Mouse (Mus musculus): ENCODE results near the gene Zbtb16.

Gene Zbtb16

DNA sequence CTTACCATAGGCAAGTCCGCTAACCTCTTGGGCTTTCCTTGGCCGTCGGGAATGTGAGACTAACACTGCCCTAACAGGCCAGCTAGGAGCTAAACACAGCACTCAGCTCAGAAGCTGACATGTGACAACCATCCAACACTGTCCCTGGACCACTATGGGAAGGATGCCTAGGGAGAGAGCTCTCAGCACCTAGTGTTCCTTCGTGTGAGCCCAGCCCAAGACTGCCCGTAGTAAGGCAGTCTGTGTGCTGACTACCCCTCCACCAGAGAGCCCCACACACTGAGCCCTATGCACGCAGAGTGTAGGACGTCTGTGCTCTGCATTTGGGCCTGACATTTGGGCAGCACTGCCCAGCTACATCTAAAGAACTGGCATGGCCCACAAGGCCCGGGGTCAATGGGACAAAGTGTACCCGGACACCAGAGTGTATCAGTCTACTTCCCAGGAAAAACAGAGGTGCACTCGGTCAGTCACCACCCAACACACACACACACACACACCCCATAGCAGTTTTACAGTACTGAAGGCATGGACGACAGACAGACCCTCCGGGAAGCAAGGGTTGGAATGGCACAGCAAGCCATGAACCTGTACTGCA lies 11.4 kb downstream of the Zbtb16 start:
- no peak for DNase-seq

DNA sequence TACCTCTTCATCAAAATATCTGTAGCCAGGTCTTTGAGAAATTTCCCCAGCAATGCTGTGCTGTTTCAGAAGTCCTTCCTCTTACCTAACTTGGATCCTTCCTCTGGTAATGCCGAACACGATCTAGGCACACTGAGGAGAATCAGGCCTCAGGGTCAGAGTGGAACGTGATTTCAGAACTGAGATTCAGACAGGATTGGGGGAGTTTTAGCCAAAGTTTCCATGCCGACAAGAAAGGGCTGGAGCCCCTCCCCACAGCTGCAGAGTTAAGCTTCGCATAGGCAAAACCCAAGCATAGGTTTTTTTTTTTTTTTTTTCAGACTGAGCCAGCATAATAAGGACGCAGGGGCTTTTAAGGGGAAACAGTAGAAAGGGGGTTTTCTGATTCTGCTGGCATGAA lies 12.2 kb downstream of the Zbtb16 start:
- no peak for DNase-seq

DNA sequence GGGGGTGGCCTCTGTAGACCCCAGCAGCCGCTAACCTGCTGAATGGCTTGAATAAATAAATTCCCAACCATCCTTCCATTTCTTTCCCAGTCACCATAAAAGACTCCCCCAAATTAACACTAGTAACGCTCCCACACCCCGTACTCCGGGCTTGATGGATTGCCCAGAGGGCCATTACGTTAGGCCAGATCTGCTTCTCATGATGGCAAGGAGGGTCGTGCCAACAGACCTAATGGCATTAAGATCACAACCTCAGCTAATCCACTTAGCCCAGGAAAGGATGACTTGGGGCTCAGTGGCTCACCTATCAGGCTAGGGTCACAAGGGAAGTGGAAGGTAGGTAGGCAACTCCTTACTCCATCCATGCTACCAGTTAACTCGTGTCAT lies 12.7 kb downstream of the Zbtb16 start:
- no peak for DNase-seq

DNA sequence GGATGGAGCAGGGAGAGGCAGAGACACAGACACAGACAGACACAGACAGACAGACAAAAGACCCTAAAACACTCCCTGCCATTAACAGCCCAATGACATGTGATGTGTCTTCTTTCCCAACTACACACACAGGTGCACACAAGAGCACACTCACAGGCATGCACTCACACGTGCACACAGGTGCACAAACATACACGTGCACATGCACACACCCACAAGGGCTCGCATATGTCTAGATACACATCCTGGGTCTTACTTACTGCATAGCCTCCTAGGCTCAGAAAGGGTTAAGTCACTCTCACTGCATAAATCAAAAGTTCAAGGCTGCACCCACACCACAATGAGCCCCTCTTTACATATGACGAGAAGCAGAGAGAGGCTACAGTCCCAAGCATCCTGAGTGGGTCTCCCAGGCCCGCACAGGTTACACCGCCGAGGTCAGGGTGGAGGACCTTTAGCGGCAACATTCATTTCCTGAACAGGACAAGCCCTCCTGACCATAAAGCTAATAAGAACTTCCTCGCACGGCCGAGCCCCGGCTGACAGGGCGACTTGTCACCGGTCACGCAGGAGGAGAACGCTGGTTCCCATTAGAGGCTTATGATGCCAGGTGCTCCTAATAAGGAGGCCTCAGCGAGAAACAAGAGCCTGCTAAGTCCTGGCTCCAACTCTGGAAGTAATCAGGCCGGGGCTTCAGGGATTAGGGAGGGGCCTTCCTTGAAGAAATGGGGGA lies 13.3 kb downstream of the Zbtb16 start:
- DNase-seq: no peak

DNA sequence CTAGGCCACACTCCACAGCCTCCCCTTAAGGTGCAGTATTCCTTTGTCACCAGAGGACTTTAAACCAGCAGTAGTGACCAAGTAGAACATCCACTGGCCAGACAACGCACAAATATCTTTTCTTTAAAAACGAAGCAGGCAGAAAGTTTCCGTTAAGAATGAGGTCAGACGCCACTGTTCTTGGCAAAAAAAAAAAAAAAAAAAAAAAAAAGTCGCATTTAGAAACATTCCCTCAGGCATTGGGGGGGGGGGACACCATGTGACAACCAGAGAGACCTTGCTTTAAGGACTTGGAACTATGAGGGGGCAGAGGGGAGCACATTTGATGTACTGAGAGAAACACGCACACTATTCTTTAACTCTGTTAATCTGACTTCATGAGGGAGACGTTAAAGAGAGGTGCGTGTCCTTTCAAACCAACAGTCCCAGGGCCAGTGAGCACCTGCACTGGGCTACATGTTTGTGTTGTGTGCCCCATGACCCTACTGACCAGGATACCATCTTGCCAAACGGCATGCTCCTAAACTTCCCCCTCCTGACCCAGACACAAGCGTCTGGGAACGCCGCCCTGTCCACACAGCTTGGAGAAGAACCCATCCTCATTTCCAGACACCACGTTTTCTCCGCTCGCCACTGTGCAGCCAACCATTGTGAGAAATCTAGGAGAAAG lies 14.0 kb downstream of the Zbtb16 start:
- DNase-seq: no peak

DNA sequence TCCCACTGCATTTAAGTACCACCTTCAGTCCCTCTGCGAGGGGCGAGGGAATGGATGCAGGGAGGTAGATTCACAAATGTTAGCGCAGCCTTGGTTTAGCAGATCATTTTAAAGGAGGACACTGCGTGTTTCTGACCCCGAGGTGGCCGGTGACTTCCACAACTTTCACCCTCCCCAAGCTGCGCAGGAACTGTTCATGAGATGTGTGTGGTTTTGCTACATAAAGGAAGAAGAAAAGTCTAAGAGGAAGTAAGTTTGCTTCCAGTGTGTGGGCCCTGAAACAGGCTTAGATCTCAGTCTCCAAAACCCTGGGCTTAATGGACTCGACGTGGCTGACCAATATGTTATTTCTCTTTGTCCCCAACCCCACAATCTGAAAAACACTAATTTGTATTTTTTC lies 14.6 kb downstream of the Zbtb16 start:
- no peak for DNase-seq

DNA sequence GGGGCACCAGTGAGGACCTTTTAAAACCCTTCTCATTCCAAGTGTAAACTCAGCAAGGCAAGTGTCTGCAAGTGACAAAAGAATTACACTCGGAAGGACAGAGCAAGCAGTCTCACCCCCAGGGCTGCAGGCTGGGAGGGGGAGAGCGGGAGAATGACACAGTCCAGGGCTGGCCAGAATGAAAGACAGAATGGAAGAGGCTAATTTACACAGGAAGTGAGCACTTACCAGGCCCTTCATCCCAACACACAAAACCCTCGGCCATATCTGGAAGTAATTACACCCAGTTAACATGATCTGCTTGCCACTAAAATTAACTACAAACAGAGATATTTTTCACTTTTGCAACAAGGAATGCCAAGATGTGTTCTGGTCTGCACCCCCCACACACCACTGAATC lies 15.2 kb downstream of the Zbtb16 start:
- DNase-seq: no peak

DNA sequence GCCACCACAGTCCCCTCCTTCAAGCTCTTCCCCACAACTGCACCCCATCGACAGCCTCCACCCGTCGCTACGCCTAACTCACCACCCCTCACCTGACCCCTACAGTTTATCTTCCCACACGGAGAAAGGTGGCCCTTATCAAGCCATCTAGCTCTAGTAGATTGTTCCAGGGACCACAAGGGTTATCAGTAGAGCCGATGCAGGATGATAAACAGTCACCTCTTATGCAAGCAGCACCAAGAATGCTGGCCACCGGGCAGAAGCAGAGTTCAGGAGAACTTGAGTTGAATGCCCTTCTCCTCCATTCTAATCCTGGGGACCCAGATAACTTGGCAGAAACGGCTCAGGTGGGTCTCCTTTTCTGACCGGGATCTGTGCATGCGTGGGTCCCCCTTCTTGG lies 16.3 kb downstream of the Zbtb16 start:
- no peak for DNase-seq

DNA sequence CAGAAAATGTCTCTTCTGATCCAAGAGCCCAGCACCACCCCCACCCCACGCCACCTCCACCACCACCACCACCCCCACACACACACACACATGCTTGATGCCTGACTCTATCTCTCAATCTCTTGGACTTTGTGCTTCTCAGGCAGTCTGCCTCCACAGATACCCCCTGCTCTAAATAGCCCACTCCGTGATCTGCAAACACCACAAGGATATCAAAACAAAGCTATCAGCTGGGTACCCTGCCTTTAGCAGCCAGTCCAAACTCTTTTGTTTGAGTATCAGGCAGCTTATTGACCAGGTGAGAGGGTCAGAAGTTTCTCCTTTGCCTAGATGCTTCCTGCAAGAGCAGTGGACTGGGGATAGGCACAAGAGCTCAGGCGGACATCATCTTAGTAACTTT lies 16.9 kb downstream of the Zbtb16 start:
- no peak for DNase-seq

DNA sequence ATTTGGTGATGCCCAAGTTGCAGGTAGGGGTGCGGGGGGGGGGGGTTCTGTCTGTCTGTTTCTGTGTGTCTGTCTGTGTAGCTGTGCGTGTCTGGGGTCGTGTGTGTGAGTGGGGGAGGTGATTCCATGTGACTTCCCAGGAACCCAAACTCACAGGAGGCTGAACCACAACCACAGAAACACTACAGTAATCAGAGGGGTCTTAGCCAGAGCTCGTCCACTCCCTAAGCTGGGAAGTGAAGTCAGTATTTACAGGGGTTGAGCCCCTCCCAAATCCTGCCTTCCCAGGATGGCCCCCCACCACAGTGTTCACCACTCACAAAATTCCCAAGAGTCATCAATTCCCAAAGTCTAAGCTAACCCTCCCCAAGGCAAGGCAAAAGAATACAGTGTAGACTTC lies 18.1 kb downstream of the Zbtb16 start:
- no peak for DNase-seq

DNA sequence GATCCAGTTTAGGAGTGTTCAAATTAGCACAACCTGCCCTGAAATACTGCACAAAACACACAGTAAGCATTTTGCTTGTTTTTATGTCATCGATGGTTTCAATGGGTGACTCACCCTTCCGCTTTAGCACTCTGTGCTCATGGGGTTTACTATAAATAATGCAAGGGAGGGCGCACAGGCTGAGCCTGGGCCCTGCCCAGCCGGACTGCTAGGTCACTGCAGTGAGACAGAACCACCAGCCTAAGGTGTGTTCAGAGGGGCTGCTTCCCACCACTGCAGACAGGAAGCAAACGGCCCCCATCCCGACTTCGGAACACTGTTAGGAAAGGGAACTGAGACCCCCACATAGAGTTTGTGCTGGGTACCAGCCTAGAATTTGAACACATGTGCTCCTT lies 18.6 kb downstream of the Zbtb16 start:
- peak in 1 of 2 experiments; percentile 13 for DNase-seq

DNA sequence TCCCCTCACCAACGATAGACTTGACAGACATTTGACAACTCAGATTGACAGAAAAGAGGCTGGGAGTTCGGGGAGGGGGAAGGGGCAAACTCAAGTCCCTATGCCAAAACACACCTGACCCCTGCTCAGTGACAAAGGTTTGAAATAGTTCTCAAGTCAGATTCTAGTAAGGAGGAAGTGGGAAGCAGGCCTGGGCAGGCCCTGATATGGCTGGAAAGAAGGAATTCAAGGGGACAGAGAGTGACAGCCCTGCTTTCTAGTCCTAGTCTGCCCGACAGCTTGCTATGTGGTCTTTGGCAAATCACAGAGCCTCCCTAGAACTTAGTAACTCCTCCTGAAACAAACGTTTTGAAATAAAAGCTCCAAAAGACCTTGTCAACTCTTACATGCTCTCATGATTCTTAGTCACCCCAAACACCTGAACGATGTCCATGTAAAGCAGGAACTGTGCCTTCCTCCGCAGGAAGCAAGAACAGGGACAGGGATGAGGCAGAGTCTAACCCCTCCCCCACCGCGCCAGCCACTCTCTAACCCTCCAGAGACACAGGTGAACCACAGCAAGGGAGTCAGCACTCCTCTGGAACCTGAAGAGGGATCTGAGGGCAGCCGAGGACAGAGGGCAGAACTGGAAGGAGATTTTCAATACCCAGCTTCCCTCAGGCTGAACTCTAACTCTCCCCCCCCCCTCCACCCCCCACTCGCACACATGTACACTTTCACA lies 19.2 kb downstream of the Zbtb16 start:
- DNase-seq: no peak

DNA sequence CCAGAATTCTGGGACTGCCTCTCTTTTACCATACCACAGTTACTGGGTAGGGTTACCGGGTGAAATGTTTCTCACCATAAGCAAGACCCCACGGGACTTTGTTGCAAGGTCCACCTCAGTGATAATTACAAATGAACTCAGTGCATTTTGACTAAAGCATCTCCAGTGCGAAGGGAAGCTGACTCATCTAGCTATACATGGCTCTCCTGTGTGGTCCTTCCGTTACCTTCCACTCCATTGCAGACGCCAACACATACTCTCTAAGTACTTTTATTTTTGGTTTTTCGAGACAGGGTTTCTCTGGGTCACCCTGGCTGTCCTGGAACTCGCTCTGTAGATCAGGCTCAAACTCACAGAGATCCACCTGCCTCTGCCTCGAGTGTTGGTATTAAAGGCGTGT lies 19.9 kb downstream of the Zbtb16 start:
- DNase-seq: no peak

DNA sequence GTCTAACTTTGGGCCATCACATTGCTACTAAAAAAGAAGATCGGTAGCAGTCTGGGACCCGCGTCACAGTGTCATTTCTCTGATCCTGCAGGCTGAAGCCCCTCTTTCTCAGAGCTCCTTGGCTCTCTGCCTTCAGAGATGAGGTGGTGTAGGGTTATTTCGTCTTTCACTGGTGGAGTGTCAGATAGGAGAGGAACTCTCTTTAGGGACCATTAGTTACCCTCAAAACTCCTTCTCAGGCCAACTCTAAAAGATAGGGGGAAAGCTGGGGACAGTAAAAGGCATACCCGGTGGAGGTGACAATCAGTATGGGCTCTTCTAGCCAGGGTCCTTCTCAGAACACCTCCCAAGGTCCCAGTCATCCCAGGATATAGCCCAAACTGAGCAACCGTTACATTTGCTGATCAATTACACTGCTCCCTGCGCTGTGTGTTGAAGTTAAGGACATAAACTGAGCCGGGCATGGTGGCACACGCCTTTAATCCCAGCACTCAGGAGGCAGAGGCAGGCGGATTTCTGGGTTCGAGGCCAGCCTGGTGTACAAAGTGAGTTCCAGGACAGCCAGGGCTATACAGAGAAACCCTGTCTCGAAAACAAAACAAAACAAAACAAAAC lies 21.0 kb downstream of the Zbtb16 start:
- DNase-seq: no peak

DNA sequence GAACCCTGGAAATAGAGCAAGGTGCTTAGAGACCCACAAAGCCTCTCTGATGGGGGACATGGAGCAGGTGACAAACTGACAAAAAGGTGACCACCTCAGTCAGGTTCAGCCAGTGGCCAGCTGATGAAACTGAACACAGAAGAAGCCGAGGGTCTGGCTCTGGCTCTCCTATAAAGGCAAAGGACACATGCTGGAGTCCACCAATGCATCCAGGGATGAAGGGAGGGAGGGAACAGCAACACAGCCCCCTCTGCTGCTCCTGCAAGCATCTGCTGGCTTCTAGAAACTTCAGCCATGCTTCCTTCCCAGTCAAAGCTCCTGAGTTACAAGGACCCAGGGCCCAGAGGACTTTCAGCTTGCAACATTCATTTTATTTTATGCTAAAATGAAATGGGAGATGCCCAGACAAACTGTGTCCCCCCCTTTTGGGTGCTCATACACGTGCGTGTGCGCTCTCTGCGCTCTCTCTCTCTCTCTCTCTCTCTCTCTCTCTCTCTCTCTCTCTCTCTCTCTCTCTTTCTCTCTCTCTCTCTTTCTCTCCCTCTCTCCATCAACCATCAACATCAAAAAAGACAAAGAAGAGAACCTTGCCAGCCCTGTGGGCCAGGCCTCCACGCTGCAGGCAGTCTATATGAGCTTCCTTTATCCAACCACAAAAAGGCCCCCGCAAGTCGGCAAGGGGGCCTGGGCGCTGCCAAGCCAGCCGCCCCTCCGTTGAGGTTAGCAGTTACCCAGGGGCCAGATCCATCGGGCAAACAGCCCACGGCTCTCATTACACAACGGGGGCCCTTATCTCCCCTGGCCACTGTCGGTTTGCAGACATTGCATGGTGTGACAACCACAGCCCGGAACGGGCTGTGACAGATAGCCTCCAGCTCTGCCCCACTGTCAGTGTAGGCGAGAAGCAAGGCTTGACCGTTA lies 21.8 kb downstream of the Zbtb16 start:
- DNase-seq: no peak

DNA sequence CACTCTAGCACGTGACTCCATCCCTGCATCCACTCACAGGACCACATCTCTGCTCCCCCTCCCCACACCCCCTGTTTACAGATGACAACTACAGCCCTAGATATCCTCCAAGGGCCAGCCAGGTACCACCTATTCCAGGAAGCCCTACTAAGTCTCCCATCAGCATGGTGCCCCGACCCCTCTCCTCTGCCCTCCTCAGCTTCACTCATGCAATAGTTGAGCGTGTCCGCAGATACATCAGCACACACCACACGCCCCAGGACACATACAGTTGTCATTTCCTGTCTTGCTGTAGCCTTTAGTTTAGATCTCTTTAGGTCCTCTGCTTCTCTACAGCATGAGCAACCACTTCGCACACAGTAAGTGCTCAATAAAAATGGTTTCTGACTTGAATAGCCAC lies 23.7 kb downstream of the Zbtb16 start:
- no peak for DNase-seq

DNA sequence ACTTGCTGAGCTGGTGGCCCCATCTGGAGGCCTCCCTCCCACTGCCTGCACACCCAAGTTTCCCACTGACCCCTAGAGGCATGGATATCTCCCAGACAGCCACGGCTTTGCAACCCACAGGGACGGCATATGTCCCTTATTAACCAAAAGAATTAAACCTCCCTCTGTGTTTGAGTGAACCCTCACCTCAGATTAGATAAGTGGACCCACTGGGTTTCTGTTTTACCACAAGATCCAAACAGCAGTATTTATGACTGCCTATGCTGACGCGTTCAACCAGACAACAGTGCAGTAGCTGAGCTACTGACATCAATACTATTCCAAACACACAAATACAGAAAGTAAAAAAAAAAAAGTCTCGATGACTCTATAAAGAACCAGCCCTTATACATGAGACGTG lies 29.4 kb downstream of the Zbtb16 start:
- no peak for DNase-seq

DNA sequence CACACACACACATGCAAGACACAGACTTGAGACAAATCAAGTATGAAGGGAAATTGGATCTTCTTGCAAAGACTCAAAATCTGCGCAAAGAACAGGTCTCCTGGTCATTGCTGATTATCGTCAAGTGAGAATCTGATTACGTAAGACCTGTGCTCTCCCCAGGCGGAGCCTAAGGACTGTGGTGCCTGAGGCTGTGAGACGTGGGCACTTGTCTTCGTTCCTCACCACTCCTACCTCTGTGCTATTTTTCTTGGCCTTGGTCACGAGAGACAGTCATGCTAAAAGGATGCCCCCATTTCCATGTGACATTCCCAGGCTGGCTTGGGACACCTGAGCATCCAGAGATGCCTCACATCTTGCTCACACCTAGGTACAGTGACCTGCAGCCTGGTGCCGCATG lies 30.2 kb downstream of the Zbtb16 start:
- DNase-seq: no peak

DNA sequence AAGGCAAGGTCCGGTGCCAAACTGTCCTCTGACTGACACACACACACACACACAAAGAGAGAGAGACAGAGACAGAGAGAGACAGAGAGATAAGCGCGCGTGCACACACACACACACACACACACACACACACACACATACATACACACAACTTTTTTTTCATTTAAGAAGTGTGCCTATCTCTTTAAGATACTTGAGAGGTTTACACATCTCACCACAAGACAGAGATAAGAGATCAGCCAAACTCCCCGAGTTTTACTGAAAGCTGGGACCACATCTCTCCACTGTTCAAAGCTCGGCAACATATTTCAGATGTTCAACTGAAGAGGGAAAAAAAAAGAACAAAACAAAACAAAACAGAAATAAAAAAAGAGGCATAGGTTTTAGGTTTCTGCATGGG lies 31.5 kb downstream of the Zbtb16 start:
- no peak for DNase-seq

DNA sequence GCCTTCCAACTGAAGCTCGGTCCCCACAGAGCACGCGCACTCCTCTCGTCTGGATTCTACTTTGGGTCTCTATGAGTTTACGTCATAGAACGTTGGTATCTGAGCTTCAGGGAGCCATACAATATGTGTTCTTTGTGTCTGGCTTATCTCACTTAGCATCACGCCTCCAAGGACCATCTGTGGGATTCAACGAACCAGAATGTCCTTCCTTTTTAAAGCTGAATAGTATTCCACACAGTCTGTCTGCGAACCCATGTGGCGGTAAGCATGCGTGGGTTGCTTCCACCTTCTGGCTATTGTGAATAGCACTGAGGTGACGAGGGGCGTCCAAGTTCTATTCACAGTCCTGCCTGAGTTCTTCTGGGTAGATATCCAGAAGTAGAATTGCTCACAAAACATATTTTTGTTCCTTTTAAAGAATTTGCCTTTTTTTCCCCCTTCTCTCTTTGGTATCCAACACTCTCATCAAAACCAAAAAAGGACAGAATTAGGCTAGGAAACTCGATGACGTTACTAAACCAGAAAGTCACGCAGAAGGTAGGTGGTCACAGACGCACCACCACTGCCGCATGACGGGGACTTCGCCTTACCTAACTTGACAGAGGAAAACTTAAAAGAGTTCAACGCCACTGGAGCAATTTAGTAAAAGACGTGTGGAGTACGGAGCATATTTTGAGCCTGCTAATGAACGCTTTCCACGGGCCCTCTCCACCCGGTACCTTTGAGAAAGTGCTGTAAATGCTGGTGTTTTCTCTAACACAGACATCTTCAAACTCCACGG lies 32.4 kb downstream of the Zbtb16 start:
- DNase-seq: no peak

DNA sequence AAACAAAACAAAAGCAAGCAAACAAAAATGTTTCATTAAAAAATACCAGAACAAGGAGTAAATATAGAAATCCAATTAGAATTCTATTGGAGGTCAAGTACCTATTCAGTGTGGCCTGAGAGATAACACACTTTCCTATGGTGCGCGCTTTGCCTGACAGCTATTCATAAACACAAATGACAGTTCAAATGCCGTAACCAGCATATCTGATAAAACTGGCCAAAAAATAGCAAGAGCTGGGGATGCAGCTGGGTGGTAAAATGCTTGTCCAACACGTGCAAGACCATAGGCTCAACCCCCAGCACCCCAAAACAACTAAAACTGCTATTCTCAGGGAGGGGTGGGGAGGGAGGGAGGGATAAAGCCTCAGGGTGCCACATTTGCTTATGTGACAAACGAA lies 33.6 kb downstream of the Zbtb16 start:
- DNase-seq: no peak
